Mouse (Mus musculus): Measurements from ENCODE around the gene Hoga1. TPM values are rescaled to one million over a fixed set of nuclear protein-coding genes. Genes with fewer than 3 reads are reported as not detected.

Gene Hoga1
- polyA plus RNA-seq, 1 experiment: 1.7 TPM

GRCm38 (mm10) chr19:42104681-42105080 lies 59.3 kb downstream of the Hoga1 start:
- Histone ChIP-seq H3K4me1 (ENCODE audit: control insufficient read depth, insufficient read depth, low read length) (peaks cover 6% of the 10 kb centered on the region), H3K4me3 (ENCODE audit: insufficient read depth, low read length) (no peak overlapping the region), H3K27ac (ENCODE audit: insufficient read depth, low read length) (no peak overlapping the region)
- no peak for TF ChIP-seq CTCF (IDR thresholded peaks at IDR 0.05; ENCODE audit: borderline replicate concordance, insufficient read depth, low read length)

- Histone ChIP-seq H3K4me1 (ENCODE audit: control insufficient read depth, insufficient read depth, low read length) (no peaks in the 10 kb centered on the region), H3K27ac (ENCODE audit: insufficient read depth, low read length) (no peak overlapping the region), H3K4me3 (ENCODE audit: insufficient read depth, low read length) (no peak overlapping the region)
- TF ChIP-seq CTCF (IDR thresholded peaks at IDR 0.05; ENCODE audit: borderline replicate concordance, insufficient read depth, low read length) (no peak), POLR2A (IDR thresholded peaks at IDR 0.05; ENCODE audit: low read depth, low read length) (no peak)
Observed at GRCm38 (mm10) chr19:42115783-42116335, 70.4 kb downstream of the Hoga1 start.

- Histone ChIP-seq H3K4me3 (ENCODE audit: insufficient read depth, low read length) (no peak overlapping the region), H3K27ac (ENCODE audit: insufficient read depth, low read length) (no peak overlapping the region), H3K4me1 (ENCODE audit: control insufficient read depth, insufficient read depth, low read length) (no peaks in the 10 kb centered on the region)
- TF ChIP-seq CTCF (IDR thresholded peaks at IDR 0.05; ENCODE audit: borderline replicate concordance, insufficient read depth, low read length): no peak
- TF ChIP-seq POLR2A (IDR thresholded peaks at IDR 0.05; ENCODE audit: low read depth, low read length): no peak
Observed at GRCm38 (mm10) chr19:42118142-42118541, 72.7 kb downstream of the Hoga1 start.

GRCm38 (mm10) chr19:42118596-42118995 lies 73.2 kb downstream of the Hoga1 start:
- Histone ChIP-seq H3K4me1 (ENCODE audit: control insufficient read depth, insufficient read depth, low read length) (no peaks in the 10 kb centered on the region), H3K4me3 (ENCODE audit: insufficient read depth, low read length) (no peak overlapping the region), H3K27ac (ENCODE audit: insufficient read depth, low read length) (no peak overlapping the region)
- TF ChIP-seq CTCF (IDR thresholded peaks at IDR 0.05; ENCODE audit: borderline replicate concordance, insufficient read depth, low read length) (no peak), POLR2A (IDR thresholded peaks at IDR 0.05; ENCODE audit: low read depth, low read length) (no peak)

- no peak overlapping the region for H3K27ac ChIP-seq (ENCODE audit: insufficient read depth, low read length)
- no peak for TF ChIP-seq POLR2A (IDR thresholded peaks at IDR 0.05; ENCODE audit: low read depth, low read length)
- no peak for TF ChIP-seq CTCF (IDR thresholded peaks at IDR 0.05; ENCODE audit: borderline replicate concordance, insufficient read depth, low read length)
- no peak overlapping the region for H3K4me3 ChIP-seq (ENCODE audit: insufficient read depth, low read length)
- H3K4me1 ChIP-seq (ENCODE audit: control insufficient read depth, insufficient read depth, low read length): no peaks in the 10 kb centered on the region
Observed at GRCm38 (mm10) chr19:42120451-42120850, 75.0 kb downstream of the Hoga1 start.

Other genes with a start within 250 kb of the Hoga1 start
- gene Arhgap19, start 243.6 kb upstream of the Hoga1 start, polyA plus RNA-seq (2011; ENCODE audit: insufficient read length, low read depth, missing spikeins): 7.0 and 10.4 TPM in 2 replicates
- gene Frat1, start 215.6 kb upstream of the Hoga1 start, polyA plus RNA-seq (2011; ENCODE audit: insufficient read length, low read depth, missing spikeins): 0.26 TPM in 1 of 2 replicates, not detected in the other
- 0.56 TPM in 1 of 2 replicates, not detected in the other for gene Frat2, start 197.5 kb upstream of the Hoga1 start, polyA plus RNA-seq (2011; ENCODE audit: insufficient read length, low read depth, missing spikeins)
- 11.3 and 12.8 TPM in 2 replicates for gene Rrp12, start 149.4 kb upstream of the Hoga1 start, polyA plus RNA-seq (2011; ENCODE audit: insufficient read length, low read depth, missing spikeins)
- 403 and 492 TPM in 2 replicates for gene Pgam1, start 133.7 kb upstream of the Hoga1 start, polyA plus RNA-seq (2011; ENCODE audit: insufficient read length, low read depth, missing spikeins)
- gene Exosc1, start 112.2 kb upstream of the Hoga1 start, polyA plus RNA-seq (2011; ENCODE audit: insufficient read length, low read depth, missing spikeins): 49.8 and 50.9 TPM in 2 replicates
- 65.7 and 89.8 TPM in 2 replicates for gene Zdhhc16, start 112.1 kb upstream of the Hoga1 start, polyA plus RNA-seq (2011; ENCODE audit: insufficient read length, low read depth, missing spikeins)
- gene Mms19, start 64.5 kb upstream of the Hoga1 start, polyA plus RNA-seq (2011; ENCODE audit: insufficient read length, low read depth, missing spikeins): 53.2 and 54.2 TPM in 2 replicates
- gene Ubtd1, start 63.8 kb upstream of the Hoga1 start, polyA plus RNA-seq (2011; ENCODE audit: insufficient read length, low read depth, missing spikeins): 29.8 and 39.5 TPM in 2 replicates
- gene Ankrd2, start 9.6 kb upstream of the Hoga1 start, polyA plus RNA-seq (2011; ENCODE audit: insufficient read length, low read depth, missing spikeins): not detected in 2 replicates
- gene 4933411K16Rik, start 6.6 kb downstream of the Hoga1 start, polyA plus RNA-seq (2011; ENCODE audit: insufficient read length, low read depth, missing spikeins): 0.51 TPM in 1 of 2 replicates, not detected in the other
- 8.2 and 9.6 TPM in 2 replicates for gene Morn4, start 40.7 kb downstream of the Hoga1 start, polyA plus RNA-seq (2011; ENCODE audit: insufficient read length, low read depth, missing spikeins)
- 25.6 and 27.7 TPM in 2 replicates for gene Pi4k2a, start 44.9 kb downstream of the Hoga1 start, polyA plus RNA-seq (2011; ENCODE audit: insufficient read length, low read depth, missing spikeins)
- 18.4 TPM in 2 replicates for gene Avpi1, start 83.4 kb downstream of the Hoga1 start, polyA plus RNA-seq (2011; ENCODE audit: insufficient read length, low read depth, missing spikeins)
- 64.5 and 68.2 TPM in 2 replicates for gene Marveld1, start 101.8 kb downstream of the Hoga1 start, polyA plus RNA-seq (2011; ENCODE audit: insufficient read length, low read depth, missing spikeins)
- 13.3 and 15.4 TPM in 2 replicates for gene Zfyve27, start 118.3 kb downstream of the Hoga1 start, polyA plus RNA-seq (2011; ENCODE audit: insufficient read length, low read depth, missing spikeins)
- gene Sfrp5, start 156.6 kb downstream of the Hoga1 start, polyA plus RNA-seq (2011; ENCODE audit: insufficient read length, low read depth, missing spikeins): not detected in 2 replicates
- not detected in 2 replicates for gene Golga7b, start 202.0 kb downstream of the Hoga1 start, polyA plus RNA-seq (2011; ENCODE audit: insufficient read length, low read depth, missing spikeins)

All from embryonic fibroblast, embryonic 13.5 days (primary cell).